In the genomic region with DNA sequence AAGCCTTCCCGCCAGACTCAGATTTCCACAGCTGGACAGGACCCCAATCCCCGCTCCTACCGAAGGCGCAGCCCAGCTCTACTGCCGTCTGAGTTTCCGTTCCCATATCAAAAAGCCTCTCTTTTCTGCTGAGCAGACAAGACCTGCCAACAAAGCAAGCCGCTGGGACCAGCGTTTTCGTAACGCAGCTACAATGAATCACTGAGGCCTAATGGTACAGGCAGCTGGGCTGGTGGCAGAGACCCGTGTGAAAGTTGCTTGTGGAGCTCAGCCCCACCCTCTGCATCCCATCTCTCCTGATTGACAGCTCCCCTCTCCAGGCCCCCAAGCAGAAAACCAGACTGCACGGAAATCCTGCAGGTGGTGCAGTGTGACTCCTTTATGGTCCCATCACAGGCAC, we compare ENCODE assay signal across 9 mouse cellular contexts. TPM values are rescaled to one million over a fixed set of nuclear protein-coding genes. Genes with fewer than 3 reads are reported as not detected.
DNase-seq lines count a peak whose midpoint lies in the region; ATAC-seq and TF ChIP-seq lines count a peak whose summit lies in the region.
"Had no signal": no experiment of that assay in that cellular context is flagged by ENCODE, and none has a peak within 500 bp of the region (broad histone marks: within the 10 kb centered on the region; RNA-seq: fewer than 3 reads in every experiment).

No protein-coding gene starts in this region.

- no peak overlapping the region for H3K4me3 ChIP-seq in heart, embryonic 12.5 days
- H3K4me3 ChIP-seq in embryonic facial prominence, embryonic 13.5 days = no peak overlapping the region
- no peak overlapping the region for H3K4me3 ChIP-seq in neural tube, embryonic 12.5 days
- H3K4me3 ChIP-seq in thymus, adult 2 months (ENCODE audit: control insufficient read depth, insufficient read depth, low read length) = no peak overlapping the region
- no peak overlapping the region for H3K4me3 ChIP-seq in kidney, adult 2 months (ENCODE audit: insufficient read depth, low read depth, low read length)

- H3K4me1 ChIP-seq in heart, embryonic 12.5 days (replicated peaks) = peaks cover 49% of the 10 kb centered on the region
- peaks cover 75% of the 10 kb centered on the region for H3K4me1 ChIP-seq in embryonic facial prominence, embryonic 13.5 days
- peaks cover 47% of the 10 kb centered on the region for H3K4me1 ChIP-seq in neural tube, embryonic 12.5 days
- peaks cover 11% of the 10 kb centered on the region for H3K4me1 ChIP-seq in thymus, adult 2 months (replicated peaks; ENCODE audit: control insufficient read depth, insufficient read depth, low read length)
- H3K4me1 ChIP-seq in kidney, adult 2 months (ENCODE audit: control insufficient read depth, insufficient read depth, low read length) = no peaks in the 10 kb centered on the region; the same call in 1 of the 2 replicates

- no peak for ATAC-seq in heart, embryonic 12.5 days (ENCODE audit: insufficient number of reproducible peaks, low FRiP score)
- no peak for ATAC-seq in embryonic facial prominence, embryonic 13.5 days (ENCODE audit: insufficient number of reproducible peaks, insufficient read depth, low FRiP score, low TSS enrichment, low read depth)
- no peak for ATAC-seq in neural tube, embryonic 12.5 days (ENCODE audit: low FRiP score, low read depth)

- H3K27ac ChIP-seq in heart, embryonic 12.5 days (ENCODE audit: poor library complexity, severe bottlenecking) = no peak overlapping the region
- peak overlapping the region; percentile 44 for H3K27ac ChIP-seq in embryonic facial prominence, embryonic 13.5 days
- no peak overlapping the region for H3K27ac ChIP-seq in neural tube, embryonic 12.5 days
- H3K27ac ChIP-seq in thymus, adult 2 months (ENCODE audit: control insufficient read depth, insufficient read depth, low read length) = no peak overlapping the region
- no peak overlapping the region for H3K27ac ChIP-seq in kidney, adult 2 months (ENCODE audit: insufficient read depth, low read depth, low read length)

- H3K9me3 ChIP-seq in heart, embryonic 12.5 days (replicated peaks) = 0 out of 2 replicates have a peak, but pooled peaks cover 2% of the 10 kb centered on the region
- peaks cover 3% of the 10 kb centered on the region; the same call in 1 of the 2 replicates for H3K9me3 ChIP-seq in embryonic facial prominence, embryonic 13.5 days
- peaks cover 3% of the 10 kb centered on the region; the same call in 1 of the 2 replicates for H3K9me3 ChIP-seq in neural tube, embryonic 12.5 days

- 40% methylated on average over 12 of the region's 12 CpGs for WGBS in heart, embryonic 12.5 days
- 25% methylated on average over 12 of the region's 12 CpGs for WGBS in embryonic facial prominence, embryonic 13.5 days
- 26% methylated on average over 12 of the region's 12 CpGs for WGBS in neural tube, embryonic 12.5 days
- 84% methylated on average over 12 of the region's 12 CpGs for WGBS in thymus, adult 2 months
- WGBS in kidney, adult 2 months = 69% methylated on average over 12 of the region's 12 CpGs

- no peaks in the 10 kb centered on the region for H3K27me3 ChIP-seq in heart, embryonic 12.5 days (replicated peaks)
- no peaks in the 10 kb centered on the region for H3K27me3 ChIP-seq in embryonic facial prominence, embryonic 13.5 days
- no peaks in the 10 kb centered on the region for H3K27me3 ChIP-seq in neural tube, embryonic 12.5 days (replicated peaks)
- no peaks in the 10 kb centered on the region for H3K27me3 ChIP-seq in thymus, adult 2 months (ENCODE audit: control insufficient read depth, insufficient read depth, low read length)
- no peaks in the 10 kb centered on the region for H3K27me3 ChIP-seq in kidney, adult 2 months (replicated peaks; ENCODE audit: control insufficient read depth, insufficient read depth, low read length)

- no peaks in the 10 kb centered on the region for H3K36me3 ChIP-seq in heart, embryonic 12.5 days
- no peaks in the 10 kb centered on the region; the same call in 1 of the 2 replicates for H3K36me3 ChIP-seq in embryonic facial prominence, embryonic 13.5 days
- no peaks in the 10 kb centered on the region for H3K36me3 ChIP-seq in neural tube, embryonic 12.5 days
- H3K36me3 ChIP-seq in thymus, adult 2 months (ENCODE audit: control insufficient read depth, insufficient read depth, low read length) = no peaks in the 10 kb centered on the region
- no peaks in the 10 kb centered on the region for H3K36me3 ChIP-seq in kidney, adult 2 months (ENCODE audit: control insufficient read depth, insufficient read depth, low read length)

- no peak overlapping the region for H3K9ac ChIP-seq in heart, embryonic 12.5 days
- no peak overlapping the region for H3K9ac ChIP-seq in embryonic facial prominence, embryonic 13.5 days
- peak overlapping the region; percentile 26; the same call in 1 of the 2 replicates for H3K9ac ChIP-seq in neural tube, embryonic 12.5 days

- no peak for TF ChIP-seq CTCF in thymus, adult 2 months (IDR thresholded peaks at IDR 0.05; ENCODE audit: borderline replicate concordance, control insufficient read depth, extremely low read depth, insufficient read depth, low read length, poor library complexity)
- TF ChIP-seq CTCF in kidney, adult 2 months (conservative IDR thresholded peaks at IDR 0.05; ENCODE audit: insufficient read depth, insufficient read length, low read depth, low read length) = no peak

- peak; percentile 57 to 67 for DNase-seq in heart, adult 18-20 months
- peak; percentile 25 for DNase-seq in heart, postnatal 4 days
- no peak for DNase-seq in thymus, adult 2 months
- DNase-seq in kidney, adult 2 months = no peak
- DNase-seq in frontal cortex, postnatal 36 days (ENCODE audit: low spot score in 2 of 2) = no peak
- DNase-seq: cerebellum, adult 8-10 months had no signal

- H3K4me2 ChIP-seq in heart, embryonic 12.5 days = no peak overlapping the region
- H3K4me2 ChIP-seq in embryonic facial prominence, embryonic 13.5 days = no peak overlapping the region; the same call in 1 of the 2 replicates
- H3K4me2 ChIP-seq in neural tube, embryonic 12.5 days (replicated peaks) = 0 out of 2 replicates have a peak overlapping the region, but pooled peaks have one; percentile 16

- no peak for TF ChIP-seq POLR2A in thymus, adult 2 months (IDR thresholded peaks at IDR 0.05; ENCODE audit: control insufficient read depth, extremely low read depth, insufficient read depth, low read length, poor library complexity)
- TF ChIP-seq POLR2A in kidney, adult 2 months (IDR thresholded peaks at IDR 0.05; ENCODE audit: low read depth, low read length) = no peak

RNA-seq across cellular contexts. Expression of gene Spsb1, which starts 34.0 kb away (rescaled TPM):
- total RNA-seq in heart, adult 18-20 months (2021) = 10 to 100 TPM; 34.1 to 41.4 TPM
- polyA plus RNA-seq in heart, embryonic 12.5 days (2016; fragmentation: Nextera tagmentation; extraction: Ambion mirVana) = 5.4 and 5.7 TPM in 2 replicates
- polyA plus RNA-seq in embryonic facial prominence, embryonic 13.5 days (2015; fragmentation: Nextera tagmentation; extraction: Ambion mirVana) = 12.2 and 13.5 TPM in 2 replicates
- total RNA-seq in heart, postnatal 4 days (2021) = 10 to 100 TPM; 26.2 to 26.7 TPM
- 17.3 and 19.1 TPM in 2 replicates for polyA plus RNA-seq in neural tube, embryonic 12.5 days (2016; fragmentation: Nextera tagmentation; extraction: Ambion mirVana)
- polyA plus RNA-seq in thymus, adult 2 months (2012; rRNA removed) = 28.5 and 30.4 TPM in 2 replicates
- 6.5 and 6.7 TPM in 2 replicates for polyA plus RNA-seq in kidney, adult 2 months (2012; rRNA removed)

Comparison
In these comparisons a context has a peak if more than half of its experiments do, and no peak if none do; other contexts are left out.
1. DNase-seq: peak in heart, adult 18-20 months (2 of 2) and heart, postnatal 4 days (single experiment); none in thymus, adult 2 months (single experiment), kidney, adult 2 months (single experiment) and frontal cortex, postnatal 36 days (0 of 2).